Mouse (Mus musculus) midbrain, embryonic 14.5 days (tissue): ENCODE data around the gene Icam5. TPM values are rescaled to one million over a fixed set of nuclear protein-coding genes. Genes with fewer than 3 reads are reported as not detected.
"Not testable (repeated sequence)": the region's sequence is repeated elsewhere in the genome, so short reads cannot be mapped to it uniquely, and the experiment has no call there.

ENCODE experiments used
- ATAC-seq: fragments of 200-750 bp; cut with Nextera tagmentation; 2 replicates; pipeline ENCODE4 v1.8.0; 2017; ENCODE audit warnings: moderate number of reproducible peaks, moderate library complexity; ENCODE audit not compliant: low FRiP score, low TSS enrichment
- DNase-seq: peaks from one replicate; pipeline ENCODE4 v3.0.0-alpha.2; 2015
- H3K27ac ChIP-seq: fragments of 300-500 bp; sonication (generic); replicated peaks from 2 replicates; pipeline ENCODE4 v1.5.1; 2014; ENCODE audit warnings: mild to moderate bottlenecking, low read depth, low read length, moderate library complexity
- H3K27me3 ChIP-seq: fragments of 300-500 bp; sonication (generic); 2 replicates; pipeline ENCODE4 v1.6.1; 2014; ENCODE audit warnings: low read length, control low read depth, mixed read lengths; ENCODE audit not compliant: control insufficient read depth, insufficient read depth
- H3K36me3 ChIP-seq: fragments of 300-500 bp; sonication (generic); 2 replicates; pipeline ENCODE4 v1.6.1; 2014; ENCODE audit warnings: low read length, control low read depth; ENCODE audit not compliant: control insufficient read depth, insufficient read depth
- H3K4me1 ChIP-seq: fragments of 300-500 bp; sonication (generic); 2 replicates; pipeline ENCODE4 v1.6.1; 2014; ENCODE audit warnings: mild to moderate bottlenecking, antibody characterized with exemption, low read length, control low read depth; ENCODE audit not compliant: control insufficient read depth, insufficient read depth
- H3K4me2 ChIP-seq: fragments of 300-500 bp; sonication (generic); 2 replicates; pipeline ENCODE4 v1.6.1; 2014; ENCODE audit warnings: mild to moderate bottlenecking, low read length, moderate library complexity
- H3K4me3 ChIP-seq: fragments of 300-500 bp; sonication (generic); replicated peaks from 2 replicates; pipeline ENCODE4 v1.5.1; 2014; ENCODE audit warnings: low read depth, low read length
- H3K9ac ChIP-seq: fragments of 300-500 bp; sonication (generic); replicated peaks from 2 replicates; pipeline ENCODE4 v1.6.1; 2014; ENCODE audit warnings: mild to moderate bottlenecking, low read length, moderate library complexity
- H3K9me3 ChIP-seq: fragments of 300-500 bp; sonication (generic); 2 replicates; pipeline ENCODE4 v1.6.1; 2016; ENCODE audit warnings: low read length, control low read depth, mixed read lengths; ENCODE audit not compliant: control insufficient read depth
- WGBS: fragments of 180-500 bp; shearing (Covaris S2); extraction: QIAGEN DNeasy Blood & Tissue Kit; methylation state at CpG from one replicate; pipeline ENCODE4 v1.1.7; 2014; 5-methylcytosine and 5-hydroxymethylcytosine counted together
- polyA plus RNA-seq: library from polyadenylated mRNA; unstranded; fragments of >200 nt; fragmentation: Nextera tagmentation; extraction: Ambion mirVana; gene quantifications from 2 replicates; pipeline ENCODE4 v1.2.1, GENCODE M21; 2014

The Icam5 gene
- polyA plus RNA-seq, 1 experiment from 2014 or later = 0.71 TPM

DNA sequence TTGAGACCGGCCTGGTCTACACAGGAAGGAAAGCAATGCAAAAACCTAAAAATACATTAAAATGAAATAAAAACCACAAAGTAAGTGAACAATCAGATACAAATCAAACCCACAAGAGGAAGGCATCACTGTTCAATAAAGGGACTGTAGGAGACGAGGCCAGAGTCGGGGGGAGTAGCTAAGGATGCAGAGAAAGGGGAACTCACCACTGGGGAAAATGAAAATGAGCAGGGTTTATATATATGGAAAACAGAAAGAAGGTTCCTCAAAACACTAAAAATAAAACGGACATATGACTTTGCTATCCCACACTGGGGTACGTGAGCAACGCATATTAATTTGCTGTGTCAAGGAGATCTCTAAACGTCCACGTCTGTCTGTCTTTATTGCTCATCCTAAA, 34.8 kb upstream of the Icam5 start:
- WGBS = 89% methylated on average over 8 of the region's 8 CpGs
- Histone ChIP-seq H3K9me3 (no peaks in the 10 kb centered on the region), H3K27ac (no peak overlapping the region), H3K4me3 (no peak overlapping the region), H3K4me2 (no peak overlapping the region), H3K4me1 (no peaks in the 10 kb centered on the region), H3K9ac (no peak overlapping the region), H3K27me3 (no peaks in the 10 kb centered on the region), H3K36me3 (no peaks in the 10 kb centered on the region)
- ATAC-seq = no peak
- DNase-seq = no peak

DNA sequence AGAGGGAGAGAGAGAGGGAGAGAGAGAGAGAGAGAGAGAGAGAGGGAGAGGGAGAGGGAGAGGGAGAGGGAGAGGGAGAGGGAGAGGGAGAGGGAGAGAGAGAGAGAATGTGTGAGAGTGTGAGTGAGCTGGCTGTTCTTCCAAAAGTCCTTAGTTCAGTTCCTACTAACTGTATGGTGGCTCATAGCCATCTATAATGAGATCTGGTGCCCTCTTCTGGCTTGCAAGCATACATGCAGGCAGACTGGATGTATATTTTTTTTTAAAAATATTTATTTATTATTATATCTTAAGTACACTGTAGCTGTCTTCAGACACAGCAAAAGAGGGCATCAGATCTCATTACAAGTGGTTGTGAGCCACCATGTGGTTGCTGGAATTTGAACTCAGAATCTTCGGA, 33.5 kb upstream of the Icam5 start:
- not testable (repeated sequence) for H3K4me3 ChIP-seq, H3K9me3 ChIP-seq, H3K9ac ChIP-seq, H3K4me1 ChIP-seq, ATAC-seq, H3K27ac ChIP-seq, H3K27me3 ChIP-seq, H3K4me2 ChIP-seq, H3K36me3 ChIP-seq
- 78% methylated on average over 1 of the region's 1 CpGs for WGBS
- peak; percentile 57 for DNase-seq

DNA sequence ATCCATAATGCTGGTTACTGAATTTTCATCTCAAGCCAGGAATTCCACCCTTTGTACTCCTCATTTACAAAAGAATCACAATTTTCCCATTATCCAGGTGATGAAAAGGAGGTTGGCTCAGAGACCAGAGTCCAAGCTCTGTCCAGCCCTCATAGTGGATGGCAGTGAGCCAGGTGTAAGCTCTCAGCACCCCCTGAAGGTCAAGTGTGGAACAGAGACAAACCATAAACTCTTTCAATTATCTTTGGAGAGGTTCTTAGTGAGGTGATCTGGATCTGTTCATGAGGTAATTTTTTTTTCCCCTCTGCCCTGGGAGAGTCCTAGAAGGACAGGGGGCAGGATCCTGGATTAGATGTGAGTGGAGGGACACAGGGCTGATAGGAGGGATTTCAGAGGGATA, 31.1 kb upstream of the Icam5 start:
- DNase-seq (peak; percentile 39), ATAC-seq (no peak)
- 0 out of 2 replicates have a peak, but pooled peaks cover 3% of the 10 kb centered on the region for H3K4me1 ChIP-seq
- no peaks in the 10 kb centered on the region for H3K27me3 ChIP-seq
- no peak overlapping the region for H3K4me3 ChIP-seq
- H3K36me3 ChIP-seq = peaks cover 16% of the 10 kb centered on the region
- H3K9me3 ChIP-seq = no peaks in the 10 kb centered on the region
- H3K27ac ChIP-seq = no peak overlapping the region
- no peak overlapping the region for H3K9ac ChIP-seq
- no peak overlapping the region for H3K4me2 ChIP-seq

DNA sequence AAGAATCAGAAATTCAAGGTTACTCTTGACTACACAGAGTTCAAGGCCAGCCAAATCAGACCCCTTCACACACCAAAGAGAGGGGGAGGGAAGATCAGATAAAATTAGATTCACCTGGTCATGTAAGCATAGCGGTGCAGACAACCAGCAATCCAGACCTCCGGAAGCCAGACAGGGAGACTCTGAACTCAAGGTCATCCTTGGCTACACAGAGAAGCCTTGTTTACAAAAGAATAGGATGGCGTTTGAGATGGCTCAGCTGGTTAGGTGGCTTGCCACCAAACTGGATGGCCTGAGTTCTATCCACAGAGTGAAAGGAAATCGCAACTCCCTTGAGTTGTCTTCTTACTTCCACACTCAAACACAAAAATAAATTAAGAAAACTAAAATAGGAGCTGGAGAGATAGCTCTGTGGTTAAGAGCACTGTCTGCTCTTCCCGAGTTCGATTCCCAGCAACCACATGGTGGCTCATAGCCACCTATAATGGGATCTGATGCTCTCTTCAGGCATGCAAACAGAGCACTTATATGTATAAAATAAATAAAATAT, 30.1 kb upstream of the Icam5 start:
- H3K4me3 ChIP-seq = no peak overlapping the region
- H3K4me1 ChIP-seq = 0 out of 2 replicates have a peak, but pooled peaks cover 3% of the 10 kb centered on the region
- DNase-seq = no peak
- no peaks in the 10 kb centered on the region for H3K27me3 ChIP-seq
- no peak overlapping the region for H3K27ac ChIP-seq
- peaks cover 24% of the 10 kb centered on the region for H3K36me3 ChIP-seq
- no peak overlapping the region; the same call in 1 of the 2 replicates for H3K4me2 ChIP-seq
- WGBS = 73% methylated on average over 6 of the region's 6 CpGs
- ATAC-seq = no peak
- no peaks in the 10 kb centered on the region for H3K9me3 ChIP-seq
- H3K9ac ChIP-seq = no peak overlapping the region

DNA sequence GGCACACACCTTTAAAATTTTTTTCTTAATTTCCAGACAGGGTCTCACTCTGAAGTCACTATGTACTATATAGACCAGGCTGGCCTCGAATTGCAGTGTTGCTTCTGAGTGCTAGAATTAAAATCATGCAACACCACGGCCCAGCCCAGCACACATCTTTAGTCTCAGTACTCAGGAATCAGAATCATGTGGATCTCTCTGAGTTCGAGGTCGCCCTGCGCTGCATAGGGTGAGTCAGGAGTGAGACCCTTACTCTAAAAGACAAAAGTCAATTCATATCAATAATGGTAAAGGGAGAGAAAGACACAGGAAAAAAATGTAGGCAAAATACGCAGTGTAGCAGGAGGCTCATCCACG, 29.6 kb upstream of the Icam5 start:
- Histone ChIP-seq H3K9ac (peak overlapping the region; percentile 88), H3K27me3 (no peaks in the 10 kb centered on the region), H3K9me3 (no peaks in the 10 kb centered on the region), H3K4me3 (peak overlapping the region; percentile 83), H3K27ac (peak overlapping the region; percentile 84), H3K4me2 (peak overlapping the region; percentile 86), H3K36me3 (peaks cover 29% of the 10 kb centered on the region), H3K4me1 (0 out of 2 replicates have a peak, but pooled peaks cover 3% of the 10 kb centered on the region)
- WGBS = 12% methylated on average over 7 of the region's 7 CpGs
- ATAC-seq (peak; percentile 2; the same call in 1 of the 2 replicates), DNase-seq (no peak)

DNA sequence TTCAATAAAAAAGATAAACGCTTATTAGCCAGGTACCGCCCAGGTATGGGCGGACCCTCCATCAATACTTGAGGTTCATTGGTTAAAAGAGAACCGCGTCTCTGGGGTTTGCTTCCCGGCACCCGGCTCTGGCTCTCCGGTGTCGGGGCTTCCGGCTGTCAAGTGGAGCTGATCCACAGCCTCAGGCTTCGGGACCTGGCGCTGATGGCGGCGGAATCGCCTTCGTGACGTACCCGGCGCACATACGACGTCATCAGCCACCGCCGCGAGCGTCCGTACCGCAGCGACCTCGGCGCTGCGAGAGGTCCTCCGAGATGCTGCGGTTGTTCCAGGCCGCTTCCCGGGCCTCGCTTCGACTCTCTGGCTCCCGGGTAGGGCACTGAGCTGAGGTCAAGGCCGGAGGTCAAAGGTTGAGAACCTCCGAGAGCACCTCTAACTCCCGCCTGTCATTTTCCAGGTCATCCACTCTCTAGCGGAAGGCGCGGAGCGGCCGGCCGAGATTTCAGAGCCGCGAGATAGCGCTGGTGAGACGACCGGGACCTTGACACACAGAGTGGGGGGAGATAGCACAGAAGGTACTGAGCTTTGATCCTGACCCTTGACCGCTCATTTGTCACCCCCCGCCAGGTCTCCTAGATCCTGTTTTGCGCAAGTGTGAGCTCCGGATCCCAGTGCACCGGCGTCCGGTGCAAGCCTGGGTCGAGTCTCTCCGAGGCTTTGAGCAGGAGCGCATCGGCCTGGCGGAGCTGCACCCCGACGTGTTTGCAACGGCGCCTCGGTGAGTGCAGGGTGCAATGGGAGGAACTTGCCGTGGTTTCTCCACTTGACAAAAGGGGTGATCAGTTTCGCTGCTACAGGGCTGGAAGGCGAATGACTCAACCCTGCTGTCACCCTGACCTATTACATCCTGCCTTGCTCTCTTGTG, 29.0 kb upstream of the Icam5 start, which contains the start of gene Mrpl4:
Gene Mrpl4 (plus strand): TSS at position 112 of the 925 bp plus-strand sequence.
- H3K27me3 ChIP-seq = no peaks in the 10 kb centered on the region
- H3K9me3 ChIP-seq = no peaks in the 10 kb centered on the region
- WGBS = under 1% methylated on average over 72 of the region's 72 CpGs
- H3K4me1 ChIP-seq = 0 out of 2 replicates have a peak, but pooled peaks cover 3% of the 10 kb centered on the region
- H3K36me3 ChIP-seq = peaks cover 36% of the 10 kb centered on the region
- H3K27ac ChIP-seq = peak within 1 kb of the TSS; percentile 84
- DNase-seq (peak; percentile 96), ATAC-seq (peak; percentile 91)
- peak within 1 kb of the TSS; percentile 88 for H3K9ac ChIP-seq
- H3K4me3 ChIP-seq = peak within 1 kb of the TSS; percentile 83
- peak within 1 kb of the TSS; percentile 86 for H3K4me2 ChIP-seq

DNA sequence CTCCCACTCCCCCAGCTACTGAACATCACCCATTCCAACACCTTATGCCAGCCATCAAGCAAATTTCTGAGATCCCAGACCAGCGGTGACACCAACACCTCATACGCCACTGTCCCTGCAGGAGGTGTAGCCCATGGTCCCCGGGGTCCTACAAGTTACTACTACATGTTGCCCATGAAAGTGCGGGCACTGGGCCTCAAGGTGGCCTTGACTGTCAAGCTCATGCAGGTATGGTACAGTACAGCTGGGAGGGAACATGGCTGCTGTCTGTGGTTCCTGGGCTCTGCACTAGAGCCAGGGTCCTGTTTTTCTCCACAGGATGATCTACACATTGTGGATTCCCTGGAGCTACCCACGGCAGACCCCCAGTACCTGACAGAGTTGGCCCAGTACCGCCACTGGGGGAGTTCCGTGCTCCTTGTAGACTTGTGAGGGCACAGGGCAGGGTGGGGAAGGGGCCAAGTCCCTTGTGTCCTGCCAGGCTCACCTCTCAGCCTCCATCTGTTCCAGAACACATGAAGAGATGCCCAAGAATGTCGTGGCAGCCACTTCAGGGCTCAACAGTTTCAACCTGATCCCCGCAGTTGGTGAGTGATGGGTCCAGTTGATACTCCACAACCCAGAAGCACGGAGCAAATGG, 24.4 kb upstream of the Icam5 start:
- Histone ChIP-seq H3K27ac (no peak overlapping the region), H3K4me1 (0 out of 2 replicates have a peak, but pooled peaks cover 3% of the 10 kb centered on the region), H3K36me3 (peaks cover 49% of the 10 kb centered on the region), H3K9me3 (no peaks in the 10 kb centered on the region), H3K9ac (no peak overlapping the region), H3K4me2 (no peak overlapping the region), H3K27me3 (no peaks in the 10 kb centered on the region), H3K4me3 (no peak overlapping the region)
- ATAC-seq (no peak), DNase-seq (no peak)
- 95% methylated on average over 10 of the region's 10 CpGs for WGBS

DNA sequence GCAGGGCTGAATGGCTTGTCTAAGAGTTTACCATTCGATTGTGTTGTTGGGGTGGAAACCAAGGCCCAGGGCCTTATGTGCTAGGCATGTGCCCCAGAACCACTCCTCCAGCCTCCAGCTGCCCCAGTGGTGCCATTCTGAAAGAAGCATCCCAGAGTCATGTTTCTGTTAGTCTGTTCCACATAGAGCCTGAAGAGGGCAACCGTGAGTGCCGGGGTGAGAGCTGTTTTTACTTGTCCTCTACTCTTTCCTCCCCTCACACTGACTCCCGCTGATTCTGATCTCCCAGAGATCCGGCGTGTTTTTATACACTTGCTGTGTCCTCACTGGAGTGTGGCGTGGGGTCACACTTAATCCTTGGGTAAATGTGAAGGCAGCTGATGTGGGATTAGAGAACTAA, 23.9 kb upstream of the Icam5 start:
- Histone ChIP-seq H3K36me3 (peaks cover 49% of the 10 kb centered on the region), H3K9ac (no peak overlapping the region), H3K4me3 (no peak overlapping the region), H3K4me2 (no peak overlapping the region), H3K27ac (no peak overlapping the region), H3K27me3 (no peaks in the 10 kb centered on the region), H3K9me3 (no peaks in the 10 kb centered on the region), H3K4me1 (0 out of 2 replicates have a peak, but pooled peaks cover 3% of the 10 kb centered on the region)
- DNase-seq = no peak
- no peak for ATAC-seq
- 85% methylated on average over 7 of the region's 7 CpGs for WGBS
